Mouse (Mus musculus) lung, postnatal 0 days (tissue): ENCODE data around the gene Rdh13.

Experiments used
- CTCF ChIP-seq: IDR thresholded peaks from 2 replicates; pipeline ENCODE4 v1.5.1; 2016; ENCODE audit warnings: antibody characterized with exemption, mild to moderate bottlenecking
- EP300 ChIP-seq: IDR thresholded peaks from 2 replicates; pipeline ENCODE4 v1.6.1; 2016; ENCODE audit warnings: antibody characterized with exemption, mild to moderate bottlenecking, control low read depth

GRCm38 (mm10) chr7:4470275-4471178 is 25.1 kb upstream of the Rdh13 start:
- TF ChIP-seq CTCF (no peak), EP300 (no peak)
